Mouse (Mus musculus) adrenal gland, postnatal 14 days (tissue): ENCODE results near the gene Eif4e1b. TPM values are rescaled to one million over a fixed set of nuclear protein-coding genes. Genes with fewer than 3 reads are reported as not detected.

Experiments used
- total RNA-seq: library from RNA; stranded (reverse); gene quantifications from 2 replicates; pipeline ENCODE4 v1.2.3, GENCODE M21; 2021

The Eif4e1b gene
- total RNA-seq, 1 experiment from 2014 or later = not detected

Other genes starting within 250 kb of the Eif4e1b start
- gene 4833439L19Rik, start 218.6 kb upstream of the Eif4e1b start, total RNA-seq = 123 and 131 TPM in 2 replicates
- 25.2 and 31.1 TPM in 2 replicates for gene Arl10, start 209.0 kb upstream of the Eif4e1b start, total RNA-seq
- 56.0 and 60.9 TPM in 2 replicates for gene Nop16, start 193.9 kb upstream of the Eif4e1b start, total RNA-seq
- gene Higd2a, start 193.8 kb upstream of the Eif4e1b start, total RNA-seq = 260 and 265 TPM in 2 replicates
- gene Cltb, start 172.7 kb upstream of the Eif4e1b start, total RNA-seq = 70.6 and 80.1 TPM in 2 replicates
- gene Faf2, start 162.2 kb upstream of the Eif4e1b start, total RNA-seq = 67.3 and 69.6 TPM in 2 replicates
- gene Rnf44, start 90.1 kb upstream of the Eif4e1b start, total RNA-seq = 112 and 118 TPM in 2 replicates
- 0.22 TPM in 1 of 2 replicates, not detected in the other for gene Cdhr2, start 82.5 kb upstream of the Eif4e1b start, total RNA-seq
- gene Gprin1, start 34.1 kb upstream of the Eif4e1b start, total RNA-seq = 3.5 and 5.1 TPM in 2 replicates
- 0.96 and 2.5 TPM in 2 replicates for gene Sncb, start 17.4 kb upstream of the Eif4e1b start, total RNA-seq
- gene Tspan17, start 5.4 kb downstream of the Eif4e1b start, total RNA-seq = 24.8 and 29.5 TPM in 2 replicates
- 7.2 and 8.5 TPM in 2 replicates for gene Unc5a, start 165.4 kb downstream of the Eif4e1b start, total RNA-seq
- 1.3 and 1.8 TPM in 2 replicates for gene Hk3, start 237.4 kb downstream of the Eif4e1b start, total RNA-seq